Mouse (Mus musculus) ZHBTc4 (cell line): ENCODE results near the gene Hoxd3.

Experiments used
- DNase-seq: peaks from one replicate; pipeline ENCODE4 v3.0.0-alpha.2; 2011; ENCODE audit warnings: low read depth, low spot score

Gene Hoxd3

DNA sequence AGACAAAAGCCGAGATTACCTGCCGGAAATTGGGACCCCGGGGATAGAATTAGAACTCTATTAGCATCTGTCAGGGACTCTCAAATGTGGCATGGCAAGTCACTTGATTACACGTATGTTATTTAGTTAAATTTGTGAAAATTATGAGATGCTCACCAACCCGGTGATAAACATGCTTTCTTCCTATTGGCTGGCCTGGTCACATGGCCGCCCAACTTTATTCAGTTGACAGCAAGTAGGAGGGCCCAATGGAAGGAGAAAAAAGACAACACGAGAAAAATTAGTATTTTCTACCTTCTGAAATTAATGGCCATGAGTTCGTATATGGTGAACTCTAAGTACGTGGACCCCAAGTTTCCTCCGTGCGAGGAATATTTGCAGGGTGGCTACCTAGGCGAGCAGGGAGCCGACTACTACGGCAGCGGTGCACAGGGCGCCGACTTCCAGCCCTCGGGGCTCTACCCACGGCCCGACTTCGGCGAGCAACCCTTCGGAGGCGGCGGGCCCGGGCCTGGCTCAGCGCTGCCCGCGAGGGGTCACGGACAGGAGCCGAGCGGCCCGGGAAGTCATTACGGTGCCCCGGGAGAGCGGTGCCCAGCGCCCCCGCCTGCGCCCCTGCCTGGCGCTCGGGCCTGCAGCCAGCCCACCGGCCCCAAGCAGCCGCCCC lies 15.4 kb downstream of the Hoxd3 start:
- no peak for DNase-seq

DNA sequence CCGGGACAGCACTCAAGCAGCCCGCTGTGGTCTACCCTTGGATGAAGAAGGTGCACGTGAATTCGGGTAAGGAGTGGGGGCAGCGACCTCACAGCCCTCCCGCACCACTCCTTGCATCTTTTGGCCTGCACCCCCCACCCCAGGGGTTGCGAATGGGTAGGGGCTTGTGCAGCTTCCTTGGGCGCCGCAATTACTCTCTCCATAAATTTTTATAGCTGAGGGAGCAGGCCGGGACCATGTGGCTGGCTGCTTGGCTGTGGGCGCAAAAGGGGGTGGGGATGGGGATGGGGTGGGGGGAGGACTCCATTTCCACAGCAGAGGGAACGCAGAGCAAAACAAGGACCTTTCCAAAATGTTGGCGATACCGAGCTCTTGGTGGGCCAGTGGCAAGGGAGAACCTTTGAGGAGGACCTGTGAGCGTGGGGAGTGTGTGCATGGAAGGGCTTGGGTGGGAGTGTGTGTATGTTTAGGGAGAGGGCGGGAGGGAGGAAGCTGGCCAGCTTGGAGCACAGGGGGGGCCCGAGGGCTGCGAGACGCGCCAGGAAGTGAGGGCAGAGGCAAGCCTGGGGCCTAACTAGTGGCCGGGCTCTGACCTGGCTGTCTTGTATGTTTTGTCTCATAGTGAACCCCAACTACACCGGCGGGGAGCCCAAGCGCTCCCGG lies 16.0 kb downstream of the Hoxd3 start:
- DNase-seq = no peak

DNA sequence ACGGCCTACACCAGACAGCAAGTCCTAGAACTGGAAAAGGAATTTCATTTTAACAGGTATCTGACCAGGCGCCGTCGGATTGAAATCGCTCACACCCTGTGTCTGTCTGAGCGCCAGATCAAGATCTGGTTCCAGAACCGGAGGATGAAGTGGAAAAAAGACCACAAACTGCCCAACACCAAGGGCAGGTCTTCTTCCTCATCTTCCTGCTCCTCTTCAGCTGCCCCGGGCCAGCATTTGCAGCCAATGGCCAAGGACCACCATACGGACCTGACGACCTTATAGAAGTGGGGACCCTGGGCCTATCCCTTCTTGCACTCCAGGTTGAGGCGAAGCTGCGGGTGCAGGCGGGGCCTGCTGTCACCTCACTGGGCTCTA lies 16.6 kb downstream of the Hoxd3 start:
- DNase-seq = no peak

DNA sequence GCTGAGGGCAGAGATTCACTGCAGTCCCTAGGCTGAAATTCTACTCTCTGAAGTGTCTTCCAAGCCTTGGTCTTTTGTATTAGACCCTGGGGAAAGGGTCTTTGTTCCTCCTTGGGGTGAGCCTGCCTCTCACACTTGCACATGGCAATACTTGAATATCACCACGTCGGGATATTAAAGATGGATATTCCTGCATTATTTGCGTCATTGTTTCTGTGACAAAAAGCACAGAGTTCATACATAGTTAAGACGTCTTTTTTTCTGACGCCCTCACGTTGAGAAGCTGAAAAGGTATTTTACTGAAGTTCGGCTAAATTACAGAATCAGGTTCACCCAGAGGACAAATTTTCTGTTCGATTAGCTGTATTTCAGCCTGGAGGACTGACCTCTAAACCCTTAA lies 18.6 kb downstream of the Hoxd3 start:
- no peak for DNase-seq

DNA sequence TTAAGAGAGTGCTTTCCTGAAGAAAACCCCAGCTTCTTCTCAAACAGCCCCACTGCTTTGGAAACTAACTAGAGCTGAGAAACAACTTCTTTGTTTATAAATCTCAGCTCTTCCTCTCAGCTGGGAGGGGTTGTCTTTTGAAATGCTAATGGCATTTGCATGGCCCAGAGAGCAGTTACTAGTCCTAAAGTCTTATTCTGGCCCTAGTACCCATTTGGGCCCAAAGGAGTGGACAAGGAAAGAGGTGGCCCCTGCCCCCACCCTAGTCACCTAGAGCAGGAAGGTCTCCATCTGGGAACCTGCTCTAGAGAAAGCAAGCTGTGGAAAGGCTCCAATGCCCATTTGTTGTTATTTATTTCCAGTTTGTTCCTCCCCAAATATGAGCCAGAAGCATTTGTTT lies 19.3 kb downstream of the Hoxd3 start:
- no peak for DNase-seq

DNA sequence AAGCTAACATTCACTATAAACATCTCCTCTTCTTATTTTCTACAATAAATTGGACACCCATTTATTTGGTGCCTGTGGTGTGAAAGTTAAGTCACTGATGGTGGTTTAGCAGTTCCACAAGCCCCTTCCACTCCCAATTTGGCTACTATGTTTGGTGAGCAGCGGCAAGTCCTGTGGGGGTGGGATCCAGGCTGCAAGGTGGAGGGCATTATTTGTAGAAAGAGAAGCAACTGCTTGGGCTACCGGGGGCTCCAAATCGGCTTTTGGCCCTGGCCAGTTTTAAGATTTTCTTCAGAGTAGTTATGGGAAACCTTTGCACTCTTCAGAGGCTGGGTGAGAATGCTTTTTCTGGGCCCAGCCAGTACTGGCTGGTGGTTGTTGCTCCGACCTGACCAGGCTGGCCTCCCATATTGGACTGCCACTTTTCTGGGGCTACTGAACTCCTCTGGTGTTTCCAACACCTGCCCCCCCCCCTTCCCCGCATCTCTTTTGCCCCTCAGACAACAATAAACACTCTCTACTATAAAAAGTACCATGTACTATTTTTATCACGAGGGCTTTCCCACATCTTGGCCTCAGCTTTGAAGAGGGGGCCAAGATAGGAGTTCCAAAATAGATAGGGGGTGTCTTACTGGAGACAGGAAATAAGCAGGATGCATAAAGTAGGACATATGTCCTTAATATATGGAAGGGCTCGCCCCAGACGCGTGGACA lies 20.2 kb downstream of the Hoxd3 start:
- DNase-seq = no peak

DNA sequence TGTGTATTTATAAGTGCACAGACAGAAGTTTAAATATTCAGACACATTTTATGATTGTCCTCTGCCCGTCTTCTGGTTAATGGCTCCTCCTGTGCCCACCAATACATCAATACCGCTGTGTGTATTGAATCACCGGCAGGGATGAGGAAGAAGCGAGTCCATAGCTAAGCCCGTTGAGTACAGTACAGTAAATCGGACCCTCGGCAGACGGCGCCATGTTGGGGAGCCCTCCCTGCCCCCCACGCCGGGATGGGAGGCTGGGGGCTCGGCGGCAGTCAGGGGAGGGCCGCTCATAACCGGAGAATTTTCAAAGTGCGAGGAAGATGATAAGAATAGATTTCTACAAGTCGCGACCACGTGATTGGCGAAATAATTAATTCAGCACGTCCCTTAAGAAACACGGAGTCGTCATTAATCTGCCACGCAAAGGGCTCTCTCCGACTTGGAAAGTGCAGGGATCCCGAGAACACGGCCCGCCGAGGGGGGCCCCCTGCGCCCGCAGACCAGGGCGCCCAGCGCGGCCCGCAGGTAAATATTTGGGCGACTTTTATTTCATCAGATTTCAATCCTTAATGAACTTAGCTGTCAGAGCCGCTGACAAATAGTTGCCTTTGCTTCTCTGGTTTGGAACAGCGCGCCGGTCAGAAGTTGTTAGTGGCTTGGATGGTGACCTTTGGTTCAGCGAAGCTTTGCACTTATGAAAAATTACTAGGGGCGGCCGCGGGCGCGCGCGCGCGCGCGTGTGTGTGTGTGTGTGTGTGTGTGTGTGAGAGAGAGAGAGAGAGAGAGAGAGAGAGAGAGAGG lies 21.0 kb downstream of the Hoxd3 start:
- no peak for DNase-seq

DNA sequence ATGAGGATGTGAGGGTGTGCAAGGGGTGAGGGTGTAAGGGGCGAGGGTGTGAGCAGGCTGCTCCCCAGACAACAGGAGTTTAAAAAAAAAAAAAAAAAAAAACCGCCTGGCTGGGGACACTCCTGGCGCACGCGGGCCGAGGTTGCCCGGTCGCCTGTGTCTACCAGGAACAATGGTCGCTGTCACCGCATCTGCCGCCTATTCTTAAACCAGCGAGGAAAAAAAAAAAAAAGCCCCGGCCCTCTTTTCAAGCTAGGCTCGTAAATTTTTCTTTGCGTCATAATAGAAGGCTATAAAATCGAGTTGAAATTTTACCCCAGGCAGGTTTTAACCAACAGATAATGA lies 21.6 kb downstream of the Hoxd3 start:
- no peak for DNase-seq

DNA sequence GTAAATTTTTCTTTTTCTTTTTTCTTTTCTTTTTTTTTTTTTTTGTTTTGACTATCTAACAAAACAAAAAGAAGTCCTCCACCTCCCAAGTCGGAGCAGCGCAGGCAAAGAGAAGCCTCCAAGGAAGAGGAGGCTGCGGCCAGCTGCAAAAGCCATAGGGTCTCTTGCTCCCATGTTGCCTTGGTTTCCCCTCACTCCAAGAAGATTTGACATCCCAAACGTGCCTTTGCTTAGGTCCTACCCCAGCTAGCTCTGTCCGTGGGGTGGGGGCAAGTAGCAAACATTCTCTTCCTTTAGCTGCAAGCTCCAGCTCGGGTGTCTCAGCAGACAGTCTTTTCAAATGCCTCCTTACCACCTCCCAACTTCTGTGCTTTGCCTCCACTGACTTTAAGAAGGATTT lies 22.0 kb downstream of the Hoxd3 start:
- no peak for DNase-seq

DNA sequence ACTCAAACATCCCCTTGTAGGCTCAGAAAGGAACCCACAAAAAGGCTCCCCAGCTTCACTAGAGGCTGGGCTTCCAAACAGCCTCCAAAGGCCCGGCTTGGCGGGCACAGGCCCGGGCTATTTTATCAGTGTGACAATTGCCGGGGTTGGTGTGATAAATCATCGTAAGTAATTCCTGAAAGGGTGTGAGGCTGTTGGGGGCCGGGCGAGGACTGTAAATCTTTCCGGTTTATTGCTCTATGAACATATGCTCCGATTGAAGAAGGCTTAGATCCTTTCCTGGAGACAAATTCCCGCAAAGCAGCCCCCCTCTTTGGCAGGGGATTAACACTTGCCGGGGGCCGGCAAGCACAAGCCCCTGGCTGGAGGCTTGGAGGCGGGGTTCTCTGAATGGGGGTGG lies 22.7 kb downstream of the Hoxd3 start:
- no peak for DNase-seq

DNA sequence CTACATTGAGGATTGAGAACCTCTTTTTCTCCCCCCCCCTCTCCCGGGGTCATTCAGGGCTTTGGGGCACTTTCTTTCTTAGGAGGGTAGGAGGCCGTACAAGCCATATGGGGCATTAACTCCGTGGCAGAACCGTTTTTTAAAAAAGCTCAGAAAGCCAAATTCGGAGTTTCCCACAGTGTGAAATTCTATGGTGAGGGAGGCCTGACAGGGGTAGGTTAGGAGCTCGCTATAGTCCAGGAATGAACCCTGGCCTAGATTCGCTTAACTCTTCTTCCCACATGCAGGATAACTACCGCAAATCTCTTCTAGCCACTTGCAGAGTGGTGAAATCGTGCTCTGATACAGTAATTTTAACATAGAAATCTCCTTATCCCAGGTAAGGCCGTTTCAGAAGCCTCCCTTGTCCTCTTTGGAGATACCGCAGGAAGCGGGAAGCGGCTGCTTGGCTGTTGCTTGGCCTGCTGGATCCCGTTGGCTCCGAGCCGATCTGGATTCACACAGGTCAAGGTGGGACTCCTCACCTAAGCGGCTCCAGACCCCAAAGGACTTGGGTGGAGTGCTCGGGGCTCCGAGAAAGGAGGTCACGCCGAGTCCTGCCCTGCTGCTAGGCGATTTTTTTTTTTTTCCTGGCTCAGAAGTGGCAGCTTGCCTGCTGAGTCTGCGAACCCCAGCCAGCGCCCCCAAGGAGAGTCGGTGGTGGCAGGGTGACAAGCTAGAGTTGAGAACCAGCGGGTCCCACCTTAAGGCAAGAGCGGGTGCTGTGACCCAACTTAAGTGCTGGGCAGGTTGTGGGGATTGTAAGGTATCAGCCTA lies 23.5 kb downstream of the Hoxd3 start:
- DNase-seq = no peak

DNA sequence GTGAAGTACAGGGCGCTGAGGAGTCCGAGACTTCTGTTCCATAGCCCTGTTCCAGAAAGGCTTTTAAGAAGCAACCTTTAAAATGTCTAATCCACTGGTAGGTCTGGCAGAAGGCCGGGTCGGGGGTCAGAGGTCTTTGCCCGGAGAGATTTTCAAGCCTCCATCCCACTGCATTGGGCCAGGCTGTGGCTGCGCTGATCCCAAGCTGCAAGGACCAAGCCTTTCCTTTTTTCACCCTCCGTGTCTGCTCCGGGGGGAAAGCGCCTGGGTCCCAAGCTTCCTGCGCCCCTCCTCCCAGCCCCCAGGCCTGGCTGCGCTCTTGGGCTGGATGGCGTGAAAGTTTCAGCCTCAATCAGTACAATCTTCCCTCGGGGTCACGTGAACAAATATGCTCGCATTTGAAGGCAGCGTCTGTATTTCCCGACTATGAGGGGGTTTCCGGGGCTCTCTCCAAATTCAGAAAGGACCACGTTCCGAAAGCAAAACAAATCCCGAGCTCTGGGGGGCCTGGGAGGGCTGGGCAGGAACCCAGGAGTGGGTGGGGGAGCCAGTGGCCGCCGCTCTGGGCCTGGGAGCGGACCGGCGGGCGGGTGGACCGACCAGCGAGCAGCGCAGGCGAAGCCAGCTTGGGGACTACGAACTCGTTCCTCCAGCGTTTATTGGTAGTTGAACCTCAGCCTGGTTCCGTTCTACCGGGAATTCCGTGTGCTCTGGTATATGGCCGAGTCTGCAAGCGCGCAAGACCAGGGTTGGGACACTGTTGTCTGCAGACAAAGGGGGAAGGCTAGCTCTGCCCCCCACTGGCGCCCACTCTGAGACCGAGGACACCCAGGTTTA lies 24.3 kb downstream of the Hoxd3 start:
- DNase-seq = no peak

DNA sequence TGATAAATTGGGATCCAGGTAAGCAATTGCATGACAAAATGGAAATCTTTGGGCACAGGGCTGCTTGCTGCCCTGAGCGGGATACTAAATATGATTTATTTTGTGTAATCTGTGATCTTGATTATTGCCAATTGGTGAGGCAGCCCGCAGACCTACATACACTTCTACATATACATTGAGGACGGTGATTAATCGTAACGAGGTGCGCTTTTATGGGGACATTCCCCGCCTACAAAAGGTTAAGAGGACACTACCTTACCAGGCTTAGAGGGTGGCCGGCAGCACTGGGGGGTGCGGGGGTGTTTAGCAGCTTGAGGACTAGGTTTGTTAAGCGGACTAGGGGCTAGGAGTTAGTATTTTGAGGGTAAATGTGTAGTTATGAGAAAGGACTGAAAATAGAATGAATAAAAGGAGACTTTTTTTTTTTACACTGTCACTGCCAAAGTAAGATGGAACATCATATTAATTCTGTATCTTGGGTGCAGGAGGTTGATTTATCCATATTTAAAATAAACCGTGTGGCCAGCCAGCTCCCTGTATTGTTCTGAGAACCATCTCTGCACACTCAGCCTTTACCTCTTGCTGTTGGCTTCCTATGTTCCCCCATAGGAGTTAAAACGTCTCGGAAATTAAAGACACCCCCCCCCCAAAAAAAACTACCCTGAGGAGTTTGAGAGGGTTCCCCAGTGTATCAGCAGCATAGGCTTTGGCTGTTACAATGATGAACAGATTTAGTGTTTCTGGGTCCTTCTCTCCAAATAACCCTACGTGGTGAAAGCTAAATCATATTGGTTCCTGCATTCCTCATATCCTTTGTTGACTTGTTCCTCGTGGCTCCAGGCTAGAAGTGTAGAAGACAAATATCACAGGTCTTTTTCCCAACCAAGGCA lies 25.2 kb downstream of the Hoxd3 start:
- no peak for DNase-seq

DNA sequence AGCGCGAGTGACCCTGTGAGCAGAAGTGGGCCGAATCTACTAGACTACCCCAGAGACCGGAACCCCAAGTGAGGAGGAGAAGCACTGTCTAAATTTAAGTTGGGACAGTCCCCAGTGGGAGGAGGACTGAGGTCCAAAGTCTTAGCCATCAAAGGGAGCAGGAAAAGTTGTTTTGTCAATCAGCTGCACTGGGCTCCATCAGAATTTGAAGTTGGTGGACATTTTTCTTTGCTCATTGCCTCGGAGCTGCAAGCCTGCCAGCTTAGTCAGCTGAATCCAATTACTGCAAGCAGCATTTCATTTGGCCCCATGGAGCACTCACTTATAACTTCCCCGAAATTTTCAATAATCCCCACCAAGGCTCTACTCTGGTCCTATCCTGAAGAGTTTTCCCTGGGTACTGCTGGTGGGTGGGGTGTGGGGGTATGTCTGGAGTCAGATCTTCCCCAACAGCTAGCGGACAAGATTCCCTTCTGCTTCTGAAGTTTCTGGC lies 25.9 kb downstream of the Hoxd3 start:
- DNase-seq = no peak

DNA sequence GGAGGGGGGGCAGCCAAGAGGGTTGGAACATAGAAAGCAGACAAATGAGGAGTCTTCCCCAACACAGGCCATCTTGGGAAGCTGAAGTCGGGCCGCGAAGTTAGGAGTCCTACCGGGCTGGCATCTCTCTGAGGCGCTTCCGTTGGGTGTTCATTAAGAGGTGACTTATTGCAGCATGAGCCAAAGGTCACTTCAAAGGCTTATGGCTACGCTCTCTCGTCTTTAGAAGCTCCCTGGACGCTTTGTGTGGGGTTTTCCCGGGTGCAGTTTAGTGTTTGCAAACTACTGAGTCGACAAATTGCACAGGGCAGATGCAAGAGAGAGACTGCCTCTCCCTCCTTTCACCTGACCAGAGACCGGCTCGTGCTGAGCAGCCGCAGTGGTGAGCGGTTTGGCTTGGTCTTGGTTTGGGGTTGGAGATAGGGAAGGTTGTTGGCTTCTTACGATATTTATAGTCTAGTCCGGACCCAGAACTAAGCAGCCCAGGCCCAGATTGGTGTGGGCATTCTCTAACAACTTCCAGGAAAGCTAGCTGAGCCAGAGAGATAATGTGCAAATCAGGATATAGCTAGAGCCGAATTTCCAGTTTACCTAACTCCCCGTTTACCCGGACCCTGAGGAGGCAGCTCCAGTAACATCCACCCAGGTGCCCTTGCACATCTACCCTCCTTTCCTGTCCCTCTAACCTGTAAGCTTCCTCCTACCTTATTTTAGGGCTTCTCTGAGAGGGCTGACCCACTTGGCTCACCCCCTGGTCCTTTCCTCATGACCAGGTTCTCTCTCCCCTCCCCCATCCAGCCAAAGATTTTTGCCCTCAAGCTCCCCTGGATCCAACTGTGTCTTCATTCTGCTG lies 27.1 kb downstream of the Hoxd3 start:
- no peak for DNase-seq

DNA sequence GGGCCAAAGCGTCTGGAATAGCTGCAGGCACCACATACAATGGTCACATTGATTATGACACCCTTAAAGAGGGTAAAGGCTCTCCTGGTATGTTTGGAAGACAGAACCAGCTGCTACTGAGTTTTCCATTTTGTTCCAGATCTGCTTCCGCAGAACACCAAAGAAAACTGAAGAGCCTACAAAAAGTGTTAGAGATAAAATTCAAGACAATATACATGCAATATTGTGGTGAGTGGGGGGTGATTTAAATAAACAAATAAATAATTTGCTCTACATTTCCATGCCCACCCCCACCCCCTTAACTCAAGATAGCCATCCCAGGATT lies 27.7 kb downstream of the Hoxd3 start:
- no peak for DNase-seq

DNA sequence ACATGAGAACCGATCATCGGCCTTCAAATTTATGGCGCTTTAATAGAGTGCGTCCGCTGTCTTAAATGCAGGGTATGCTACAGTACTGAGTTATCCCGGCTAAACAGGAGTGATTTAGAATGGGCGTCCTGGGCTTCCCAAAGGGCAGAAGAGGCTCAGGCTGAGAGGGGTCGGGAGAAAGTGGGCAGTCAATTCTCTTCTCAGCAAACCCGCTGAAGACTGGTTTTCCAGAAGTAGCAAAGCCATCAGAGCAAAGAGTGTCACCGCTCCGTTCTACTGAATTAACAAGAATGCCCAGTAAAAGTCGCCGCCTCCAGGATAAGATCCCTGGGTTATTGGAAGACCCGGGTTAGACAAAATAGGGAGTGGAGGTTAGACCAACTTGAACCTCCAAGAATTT lies 28.1 kb downstream of the Hoxd3 start:
- DNase-seq = no peak

DNA sequence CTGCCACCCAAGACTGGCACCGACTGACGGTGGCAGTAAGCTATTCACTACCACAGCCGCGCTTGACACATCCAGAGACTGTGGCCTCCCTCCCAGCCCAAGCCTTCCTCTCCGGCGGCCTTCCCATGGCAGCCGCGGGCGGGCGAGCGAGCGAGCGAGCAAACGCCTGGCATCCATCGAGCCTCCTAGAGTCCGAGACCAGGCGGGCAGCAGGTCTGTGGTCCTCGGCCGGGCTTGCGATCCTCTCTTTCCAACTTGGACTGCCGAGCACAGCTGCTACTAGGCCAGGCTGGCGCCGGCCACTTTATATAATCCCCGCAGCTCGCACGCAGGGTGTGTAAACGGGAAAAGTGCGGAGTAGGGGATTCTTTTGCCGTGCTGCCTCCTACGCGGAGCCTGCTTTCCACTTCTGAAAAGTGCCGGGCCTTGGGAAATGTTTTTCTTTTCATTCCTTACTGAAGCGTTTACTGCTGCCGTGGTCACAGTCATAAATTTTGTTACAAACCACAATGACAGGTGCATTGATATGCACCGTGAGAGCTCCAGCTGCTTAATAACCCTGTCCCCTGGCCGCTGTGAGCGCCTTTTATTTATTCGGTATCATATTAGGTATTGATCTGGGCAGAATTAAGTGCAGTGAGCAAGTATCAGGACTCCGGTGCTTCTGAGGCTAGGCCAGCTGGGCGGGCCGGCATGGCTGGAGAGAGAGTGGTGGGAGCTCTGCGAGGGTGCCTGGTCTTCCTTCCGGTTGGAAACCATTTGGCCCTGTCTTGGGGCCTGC lies 28.8 kb downstream of the Hoxd3 start:
- no peak for DNase-seq
